Mouse (Mus musculus) right cerebral cortex, adult 2 months (tissue): Measurements from ENCODE around the gene Camta1.

Experiments used
- DNase-seq, 2 experiments: peaks; one replicate each; pipeline ENCODE4 v3.0.0; 2021 to 2022; ENCODE audit warnings: low spot score in 2 of 2

Gene Camta1

GRCm38 (mm10) chr4:151282103-151282502 is 579.6 kb downstream of the Camta1 start:
- no peak for DNase-seq

DNA sequence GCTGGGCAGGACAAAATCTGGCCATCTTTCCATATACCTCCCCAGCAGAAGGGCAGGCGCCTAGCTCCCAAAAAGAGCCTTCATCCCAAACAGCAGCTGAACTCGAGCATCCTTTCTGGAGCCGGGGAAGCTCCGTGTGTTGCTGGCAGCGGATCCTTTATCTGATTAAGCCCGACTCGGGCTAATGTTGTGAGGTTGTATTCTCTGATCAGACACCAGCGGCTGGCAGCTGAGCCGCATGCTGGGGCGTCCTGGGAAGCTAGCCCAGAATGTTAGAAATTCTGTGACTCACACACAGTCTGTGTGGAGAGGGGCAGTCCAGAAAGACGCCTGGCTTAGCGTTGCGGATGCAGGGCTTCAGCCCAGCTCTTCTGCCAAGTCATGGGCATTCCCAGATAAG is 586.4 kb downstream of the Camta1 start:
- peak; percentile 84 to 88 for DNase-seq

- DNase-seq, result no peak
These were observed 597.8 kb downstream of the Camta1 start for GRCm38 (mm10) chr4:151263786-151264414.

- DNase-seq, result no peak
These were observed 598.6 kb downstream of the Camta1 start for GRCm38 (mm10) chr4:151263052-151263451.

GRCm38 (mm10) chr4:151256622-151257021 is 605.1 kb downstream of the Camta1 start:
- no peak for DNase-seq

- no peak for DNase-seq
These were observed 610.9 kb downstream of the Camta1 start for GRCm38 (mm10) chr4:151250824-151251223.

- no peak for DNase-seq
These were observed 616.4 kb downstream of the Camta1 start for GRCm38 (mm10) chr4:151245068-151245797.

GRCm38 (mm10) chr4:151243445-151243844 is 618.2 kb downstream of the Camta1 start:
- DNase-seq, result no peak

DNA sequence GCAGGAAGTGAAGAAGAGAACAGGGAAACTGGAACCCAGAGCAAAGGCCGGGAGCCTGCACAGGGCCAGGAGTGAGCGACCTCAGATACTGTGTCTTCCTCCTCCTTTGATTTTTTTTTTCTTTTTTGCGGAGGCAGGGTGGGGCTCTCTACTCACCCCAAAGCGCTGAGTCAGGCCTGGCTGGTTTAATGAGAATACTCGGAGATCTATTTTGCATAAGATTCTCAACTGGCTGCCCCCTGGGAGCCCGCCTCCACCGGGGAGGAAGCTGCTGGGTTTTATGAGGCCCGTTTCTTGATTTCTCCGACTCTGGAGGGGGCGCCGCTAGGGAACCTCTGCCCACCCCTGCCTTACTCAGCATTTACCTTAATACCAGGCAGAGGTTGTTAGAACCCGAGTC is 618.9 kb downstream of the Camta1 start:
- no peak for DNase-seq

GRCm38 (mm10) chr4:151240465-151240864 is 621.2 kb downstream of the Camta1 start:
- no peak for DNase-seq

DNA sequence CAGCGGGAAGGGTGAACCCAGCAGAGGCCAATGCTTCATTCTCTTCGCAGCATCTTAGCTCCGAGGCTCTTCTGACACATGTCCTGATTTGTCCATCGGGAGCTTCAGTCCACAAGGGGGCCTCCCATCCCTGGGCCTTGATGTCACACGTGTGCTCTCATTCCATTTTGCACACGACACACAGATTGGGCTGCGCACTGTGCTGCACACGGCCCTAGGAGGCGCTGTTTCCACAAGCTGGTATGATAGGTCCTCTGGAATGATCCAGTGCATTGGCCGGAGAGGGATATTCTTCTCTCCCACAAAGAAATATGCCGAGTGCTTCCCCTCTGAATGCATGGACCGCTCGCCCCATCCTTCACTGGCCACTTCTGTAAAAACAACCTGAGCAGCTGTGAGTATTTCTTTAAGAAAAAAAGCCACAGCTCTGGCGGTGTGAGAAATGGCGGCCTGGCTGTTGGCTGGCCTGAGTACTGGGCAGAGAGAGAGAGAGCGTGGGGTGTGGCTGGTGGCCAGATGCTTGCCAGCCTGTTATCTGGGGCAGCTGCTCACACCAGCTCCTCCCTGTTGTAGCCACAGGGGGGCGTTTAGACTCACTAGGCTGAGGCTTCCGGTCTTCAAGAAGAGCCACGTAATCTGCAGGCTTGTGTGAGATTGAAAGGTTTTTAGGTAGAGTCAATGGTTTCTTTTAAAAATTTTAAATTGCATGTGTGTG is 622.5 kb downstream of the Camta1 start:
- DNase-seq, result peak in 1 of 2 experiments; percentile 26

- no peak for DNase-seq
These were observed 624.2 kb downstream of the Camta1 start for GRCm38 (mm10) chr4:151237501-151237900.

GRCm38 (mm10) chr4:151234981-151235380 is 626.7 kb downstream of the Camta1 start:
- DNase-seq, result peak; percentile 27 to 30

- no peak for DNase-seq
These were observed 629.6 kb downstream of the Camta1 start for GRCm38 (mm10) chr4:151232028-151232427.

DNA sequence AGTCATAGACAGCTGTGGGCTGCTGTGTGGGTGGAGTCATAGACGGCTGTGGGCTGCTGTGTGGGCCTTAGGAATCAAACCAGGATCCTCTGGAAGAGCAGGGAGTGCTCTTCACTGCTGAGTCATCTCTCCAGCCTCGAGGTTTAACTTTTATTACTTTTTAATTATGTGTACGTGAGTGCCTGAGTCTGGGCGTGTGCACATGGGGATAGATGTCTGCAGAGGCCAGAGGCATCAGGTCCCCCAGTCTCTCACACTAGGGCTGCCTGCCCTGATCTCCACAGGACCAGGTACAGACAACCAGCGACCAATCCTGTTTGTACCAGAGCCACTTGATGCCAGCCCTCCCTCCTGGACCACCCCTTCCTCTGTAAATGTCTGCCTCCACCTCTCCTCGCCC is 632.6 kb downstream of the Camta1 start:
- no peak for DNase-seq

DNA sequence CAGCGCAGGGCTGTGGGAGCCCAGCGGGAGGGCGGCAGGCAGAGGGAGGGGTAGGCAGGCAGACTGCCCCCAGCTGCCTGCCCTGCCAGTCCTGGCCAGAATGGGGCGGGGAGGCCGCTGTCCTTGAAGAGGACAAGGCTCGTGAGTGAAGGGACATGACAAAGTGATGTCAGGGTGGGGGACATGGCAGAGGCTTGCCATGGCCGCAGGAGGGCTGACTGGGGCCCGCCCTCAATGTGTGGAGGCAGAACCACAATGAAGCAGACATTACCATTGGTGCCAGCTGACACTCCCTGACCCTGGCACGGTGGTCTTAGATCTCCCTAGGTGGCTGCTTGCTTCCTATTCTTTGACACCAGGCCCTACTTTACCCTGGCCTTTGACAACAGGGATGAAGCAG is 635.2 kb downstream of the Camta1 start:
- no peak for DNase-seq

GRCm38 (mm10) chr4:151224017-151224416 is 637.7 kb downstream of the Camta1 start:
- DNase-seq, result peak; percentile 72 to 78

DNA sequence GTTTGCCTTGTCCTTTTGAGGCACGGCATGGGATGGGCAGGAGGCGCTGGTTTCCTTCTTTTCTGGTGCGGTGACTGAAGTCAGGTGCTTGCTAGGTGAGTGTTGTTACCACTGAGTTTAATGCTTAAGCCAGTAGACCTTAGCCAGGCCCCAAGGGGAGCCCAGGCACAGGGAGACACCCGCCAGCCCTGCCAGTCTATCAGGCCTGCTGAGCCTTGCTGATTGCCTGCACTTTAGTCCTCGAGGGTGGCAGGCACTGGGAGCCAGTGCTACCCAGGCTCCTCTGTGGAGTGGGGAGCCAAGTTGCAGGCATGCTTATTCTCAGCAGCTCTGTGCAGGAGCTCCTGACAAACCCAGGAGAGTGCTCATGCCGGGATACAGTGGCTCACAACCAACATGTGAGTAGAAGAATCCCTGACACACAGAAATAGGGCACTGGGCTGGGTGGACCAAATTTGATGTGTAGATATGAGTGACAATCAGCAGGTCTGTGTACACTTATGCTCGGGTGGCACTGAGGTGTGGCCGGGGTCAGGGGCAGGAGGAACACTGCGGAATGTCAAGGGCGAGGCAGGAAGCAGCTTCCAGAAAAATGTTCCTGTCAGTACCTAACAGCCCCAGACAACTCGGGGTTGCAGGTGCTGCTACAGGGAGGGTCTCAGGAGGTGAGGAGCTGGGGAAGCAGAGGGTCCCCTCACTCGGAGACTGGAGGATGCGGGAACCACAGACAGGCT is 638.2 kb downstream of the Camta1 start:
- DNase-seq, result peak; percentile 17 to 27

DNA sequence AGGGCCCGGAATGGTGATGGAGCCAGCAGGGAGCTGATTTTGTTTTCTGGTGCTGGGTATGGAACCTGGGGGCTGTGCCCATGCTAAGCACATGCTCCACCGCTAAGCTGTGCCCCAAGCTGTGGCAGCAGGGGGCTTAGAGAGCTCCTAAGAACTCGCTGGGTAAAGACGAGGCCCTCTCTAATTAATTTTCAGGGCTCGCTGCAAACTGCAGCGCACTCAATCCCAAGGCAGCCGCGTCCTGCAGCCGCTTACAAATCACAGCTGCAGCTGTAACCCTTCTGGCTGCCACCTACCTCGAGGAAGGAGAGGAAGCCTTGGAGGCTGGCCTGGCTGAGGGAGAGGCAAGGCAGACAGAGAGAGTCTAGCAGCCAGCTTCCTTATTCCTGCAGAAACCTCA is 639.0 kb downstream of the Camta1 start:
- no peak for DNase-seq

DNA sequence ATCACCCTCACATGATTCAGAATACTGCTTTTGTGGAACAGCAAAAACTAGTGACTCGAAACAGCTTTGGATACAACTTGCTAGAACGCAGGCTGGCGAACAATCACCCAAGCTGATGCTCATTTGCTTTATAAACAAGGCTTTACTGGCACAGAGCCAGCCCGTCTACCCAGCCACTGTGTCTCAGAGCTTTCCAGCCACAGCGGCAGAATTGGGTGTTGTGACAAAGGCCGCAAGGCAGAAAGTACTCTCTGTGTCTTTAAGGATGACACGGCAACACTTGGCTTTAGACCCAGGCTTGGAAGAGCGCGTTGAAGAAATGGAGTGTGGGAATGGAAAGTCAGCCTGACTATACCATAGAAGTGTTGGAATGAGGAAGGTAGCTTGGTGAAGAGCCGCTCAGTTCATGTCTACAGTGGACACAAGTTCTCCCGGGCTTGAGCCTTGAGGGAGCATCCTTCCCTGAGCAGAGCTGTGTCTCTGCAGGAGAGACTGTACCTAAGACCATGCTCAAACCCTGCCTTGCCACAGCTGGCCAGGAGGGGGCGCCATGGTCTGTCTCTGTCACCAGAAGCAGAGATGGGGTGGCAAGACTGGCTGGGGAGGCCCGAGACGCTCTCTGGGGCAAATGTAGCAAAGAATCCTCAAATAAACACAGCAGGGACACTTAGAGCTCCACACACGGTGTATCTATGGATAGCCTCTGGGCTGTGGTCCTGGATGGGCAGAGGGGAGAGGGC is 645.0 kb downstream of the Camta1 start:
- DNase-seq, result peak; percentile 29 to 36

GRCm38 (mm10) chr4:151215866-151216265 is 645.8 kb downstream of the Camta1 start:
- no peak for DNase-seq
